Mouse (Mus musculus) heart, postnatal 25 days (tissue): ENCODE results near the gene Olfr1233. TPM values are rescaled to one million over a fixed set of nuclear protein-coding genes. Genes with fewer than 3 reads are reported as not detected.

Experiments
- DNase-seq: peaks from one replicate; pipeline ENCODE4 v3.0.0; 2022; ENCODE audit warnings: low spot score
- intact Hi-C: fragments of 180-260 bp; cut with DNase I; formaldehyde crosslinking; loops from one replicate; pipeline ENCODE4 v1.15.1; 2025
- total RNA-seq, 2 experiments: library from RNA; stranded (reverse); gene quantifications; 2 replicates each; pipeline ENCODE4 v1.2.3; 2021

The Olfr1233 gene
- total RNA-seq: not detected

GRCm38 (mm10) chr2:89342298-89342697 is at the start of gene Olfr1233:
Olfr1233 (minus strand) TSS chr2:89342398.
- intact Hi-C loops: no loop called here
- DNase-seq: no peak

- intact Hi-C loops: no loop called here
- no peak for DNase-seq
Measured at GRCm38 (mm10) chr2:89364765-89365164, 22.6 kb upstream of the Olfr1233 start, which contains the start of gene Olfr1234. Olfr1234 (minus strand) TSS chr2:89364865.

- intact Hi-C loops: no loop called here
Measured at GRCm38 (mm10) chr2:89329575-89329974, 12.6 kb downstream of the Olfr1233 start, which contains the start of gene Olfr1232. Olfr1232 (minus strand) TSS chr2:89329675.

GRCm38 (mm10) chr2:89306974-89307373 is 35.2 kb downstream of the Olfr1233 start, which contains the start of gene Olfr1231:
Olfr1231 (minus strand) TSS chr2:89307074.
- no peak for DNase-seq
- intact Hi-C loops: no loop called here

More at GRCm38 (mm10) chr2:89329575-89329974, 12.6 kb downstream of the Olfr1233 start, which contains the start of gene Olfr1232:
- no peak for DNase-seq

- intact Hi-C loops: no loop called here
Measured at GRCm38 (mm10) chr2:89297168-89297567, 45.0 kb downstream of the Olfr1233 start, which contains the start of gene Olfr1230. Olfr1230 (minus strand) TSS chr2:89297268.

GRCm38 (mm10) chr2:89287914-89288313 is 54.3 kb downstream of the Olfr1233 start, which contains the start of gene Olfr1229:
Olfr1229 (minus strand) TSS chr2:89288014.
- DNase-seq: no peak
- intact Hi-C loops: no loop called here

More at GRCm38 (mm10) chr2:89297168-89297567, 45.0 kb downstream of the Olfr1233 start, which contains the start of gene Olfr1230:
- no peak for DNase-seq

Other genes starting within 250 kb of the Olfr1233 start
- gene Olfr1220, start 235.6 kb downstream of the Olfr1233 start, total RNA-seq: not detected
- gene Olfr1221, start 225.1 kb downstream of the Olfr1233 start, total RNA-seq: not detected
- not detected for gene Olfr1222, start 209.3 kb downstream of the Olfr1233 start, total RNA-seq
- not detected for gene Olfr1223, start 190.8 kb downstream of the Olfr1233 start, total RNA-seq
- gene Olfr1224-ps1, start 178.3 kb downstream of the Olfr1233 start, total RNA-seq: not detected
- gene Olfr1225, start 167.7 kb downstream of the Olfr1233 start, total RNA-seq: not detected
- not detected for gene Olfr1226, start 142.3 kb downstream of the Olfr1233 start, total RNA-seq
- gene Olfr1228, start 88.3 kb downstream of the Olfr1233 start, total RNA-seq: not detected
- not detected for gene Olfr1229, start 54.4 kb downstream of the Olfr1233 start, total RNA-seq
- not detected for gene Olfr1230, start 45.1 kb downstream of the Olfr1233 start, total RNA-seq
- not detected for gene Olfr1231, start 35.3 kb downstream of the Olfr1233 start, total RNA-seq
- gene Olfr1232, start 12.7 kb downstream of the Olfr1233 start, total RNA-seq: not detected
- gene Olfr1234, start 22.5 kb upstream of the Olfr1233 start, total RNA-seq: not detected
- not detected for gene Olfr1238, start 67.3 kb upstream of the Olfr1233 start, total RNA-seq
- gene Olfr1239, start 78.0 kb upstream of the Olfr1233 start, total RNA-seq: not detected
- gene Olfr1240, start 100.6 kb upstream of the Olfr1233 start, total RNA-seq: not detected
- gene Olfr1241, start 144.7 kb upstream of the Olfr1233 start, total RNA-seq: not detected
- gene Olfr1242, start 155.9 kb upstream of the Olfr1233 start, total RNA-seq: not detected
- gene Olfr1243, start 189.1 kb upstream of the Olfr1233 start, total RNA-seq: not detected
- gene Olfr1245, start 236.0 kb upstream of the Olfr1233 start, total RNA-seq: not detected